Mouse (Mus musculus): Measurements from ENCODE around the gene Adarb1.

Adarb1 gene

DNA sequence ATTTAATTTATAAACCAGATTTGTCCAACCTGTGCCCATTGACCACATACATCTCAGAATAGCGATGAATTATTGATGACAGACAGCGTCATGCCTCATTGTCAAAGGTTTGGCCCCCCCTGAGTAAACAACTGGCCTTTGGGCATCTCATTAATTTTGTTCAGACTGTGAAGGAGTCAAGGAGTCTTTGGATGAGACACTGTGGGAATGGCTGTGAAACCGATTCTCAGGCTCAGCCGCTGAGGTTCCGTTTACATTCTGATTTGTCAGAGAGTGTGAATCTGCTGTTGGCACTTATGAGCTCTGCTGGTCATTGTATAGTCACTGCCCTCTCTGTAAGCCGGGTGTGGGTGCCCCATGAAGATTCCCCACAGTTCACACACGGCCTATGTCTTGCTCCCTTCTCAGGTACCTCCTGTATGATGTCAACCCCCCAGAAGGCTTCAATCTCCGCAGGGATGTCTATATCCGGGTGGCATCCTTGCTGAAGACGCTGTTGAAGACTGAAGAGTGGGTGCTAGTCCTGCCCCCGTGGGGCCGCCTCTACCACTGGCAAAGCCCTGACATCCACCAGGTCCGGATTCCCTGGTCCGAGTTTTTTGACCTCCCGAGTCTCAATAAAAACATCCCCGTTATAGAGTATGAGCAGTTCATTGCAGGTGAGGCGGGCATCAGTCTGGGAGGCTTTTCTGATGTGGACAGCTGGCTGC, 157.7 kb downstream of the Adarb1 start:
- DNase-seq (ENCODE audit: low spot score) = no peak

GRCm38 (mm10) chr10:77258704-77259621, 159.1 kb downstream of the Adarb1 start, which contains the start of gene Pofut2:
Pofut2 (plus strand) TSS chr10:77259218.
- DNase-seq (ENCODE audit: low spot score) = peak; percentile 100

DNA sequence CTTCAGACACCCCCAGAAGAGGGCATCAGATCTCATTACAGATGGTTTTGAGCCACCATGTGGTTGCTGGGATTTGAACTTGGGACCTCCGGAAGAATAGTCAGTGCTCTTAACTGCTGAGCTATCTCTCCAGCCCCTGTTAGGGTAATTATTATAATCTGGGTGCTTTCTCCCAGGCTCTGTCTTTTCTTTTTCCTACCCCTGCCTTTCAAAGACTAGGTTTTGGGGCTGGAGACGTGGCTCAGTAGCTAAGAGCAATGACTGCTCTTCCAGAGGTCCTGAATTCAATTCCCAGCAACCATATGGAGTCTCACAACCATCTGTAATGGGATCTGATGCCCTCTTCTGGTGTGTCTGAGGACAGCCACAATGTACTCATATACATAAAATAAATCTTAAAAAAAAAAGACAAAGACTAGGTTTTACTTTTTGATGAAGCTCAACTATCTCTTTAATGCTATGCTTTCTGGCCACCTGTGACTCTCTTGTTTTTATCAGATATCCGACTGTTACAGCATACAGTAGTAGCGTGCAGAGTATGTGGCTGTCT, 160.0 kb downstream of the Adarb1 start:
- DNase-seq (ENCODE audit: low spot score) = no peak

GRCm38 (mm10) chr10:77255676-77256075, 162.4 kb downstream of the Adarb1 start:
- DNase-seq (ENCODE audit: low spot score) = no peak

DNA sequence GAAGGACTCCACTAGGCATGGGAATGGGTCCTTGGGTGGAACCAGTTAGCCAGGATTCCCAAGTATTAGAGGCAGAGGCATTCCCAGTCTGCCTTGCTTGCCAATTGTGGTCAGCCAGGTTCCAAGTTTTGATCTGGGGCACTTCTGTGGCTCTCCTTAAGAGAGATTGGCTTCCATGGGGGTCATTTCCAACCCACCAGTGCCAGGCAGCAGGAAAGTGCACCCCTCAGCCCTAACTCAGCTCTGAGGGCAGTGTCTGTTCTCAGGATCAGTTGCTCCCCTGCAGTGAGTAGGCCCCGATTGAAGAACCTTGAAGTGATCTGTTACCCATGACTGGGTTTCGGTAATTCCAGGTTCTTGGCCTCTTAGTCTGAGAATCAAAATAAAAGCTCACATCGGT, 162.8 kb downstream of the Adarb1 start:
- no peak for DNase-seq (ENCODE audit: low spot score)

DNA sequence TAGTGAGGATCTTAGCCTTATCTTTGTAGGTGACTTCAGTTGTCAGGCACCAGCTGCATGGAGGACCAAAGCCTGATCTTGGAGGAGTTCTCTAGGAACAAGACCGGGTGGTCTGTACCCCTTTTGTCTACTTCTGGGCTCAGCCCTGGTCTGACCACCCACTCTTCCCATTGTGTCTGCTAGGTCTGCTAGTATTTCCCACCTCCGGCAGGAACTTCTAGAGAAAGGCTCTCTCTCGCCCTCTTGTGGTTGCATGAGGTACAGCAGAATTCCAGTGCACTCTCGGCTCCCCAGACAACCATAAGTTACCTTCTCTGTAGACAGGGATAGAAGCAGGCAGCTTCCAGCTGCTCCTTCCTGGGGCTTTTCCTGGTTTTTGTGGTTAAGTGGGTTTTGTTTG, 165.3 kb downstream of the Adarb1 start:
- DNase-seq (ENCODE audit: low spot score) = peak; percentile 93

- no peak for DNase-seq (ENCODE audit: low spot score)
These were observed 166.1 kb downstream of the Adarb1 start for GRCm38 (mm10) chr10:77251784-77252539.

GRCm38 (mm10) chr10:77251223-77251783, 166.8 kb downstream of the Adarb1 start:
- DNase-seq (ENCODE audit: low spot score) = peak; percentile 36

DNA sequence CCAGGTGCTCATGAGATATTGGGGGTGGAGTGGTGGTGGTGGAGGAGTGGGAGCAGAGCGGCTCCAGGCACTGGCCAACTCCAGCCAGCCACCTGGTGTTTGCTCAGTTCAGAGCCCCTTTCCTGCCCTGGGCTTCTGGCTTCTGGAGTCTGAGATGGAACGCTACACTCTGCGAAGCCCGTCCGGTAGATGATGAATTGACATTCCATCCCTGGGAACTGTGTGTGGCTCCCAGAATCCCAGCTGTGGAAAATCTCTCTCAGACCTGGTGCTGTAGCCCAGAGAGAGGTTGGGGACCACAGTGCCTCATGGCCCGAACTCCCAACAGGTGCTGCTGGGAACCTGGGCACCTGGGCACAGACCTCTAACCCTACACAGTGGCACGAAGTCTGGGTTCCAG, 170.4 kb downstream of the Adarb1 start:
- DNase-seq (ENCODE audit: low spot score) = peak; percentile 36

- no peak for DNase-seq (ENCODE audit: low spot score)
These were observed 171.0 kb downstream of the Adarb1 start for GRCm38 (mm10) chr10:77247048-77247447.

DNA sequence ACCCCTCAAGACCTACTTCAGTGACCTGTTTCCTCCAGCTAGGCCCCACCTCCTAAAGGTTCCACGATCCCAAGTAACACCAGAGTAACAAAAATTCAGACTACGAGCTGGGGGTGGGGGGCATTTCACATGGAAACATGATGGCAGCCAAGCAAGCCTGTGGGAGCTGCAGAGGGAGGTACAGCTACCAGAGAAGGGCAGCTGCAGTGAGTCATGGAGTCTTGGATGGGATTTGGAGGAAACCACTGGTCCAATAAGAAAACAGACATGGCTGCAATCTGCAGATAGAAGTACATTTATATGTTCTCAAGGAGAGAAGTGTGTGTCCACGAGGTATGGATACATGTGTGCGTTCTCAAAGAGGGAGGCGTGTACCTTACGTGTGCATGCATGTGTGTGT, 173.3 kb downstream of the Adarb1 start:
- DNase-seq (ENCODE audit: low spot score) = no peak

DNA sequence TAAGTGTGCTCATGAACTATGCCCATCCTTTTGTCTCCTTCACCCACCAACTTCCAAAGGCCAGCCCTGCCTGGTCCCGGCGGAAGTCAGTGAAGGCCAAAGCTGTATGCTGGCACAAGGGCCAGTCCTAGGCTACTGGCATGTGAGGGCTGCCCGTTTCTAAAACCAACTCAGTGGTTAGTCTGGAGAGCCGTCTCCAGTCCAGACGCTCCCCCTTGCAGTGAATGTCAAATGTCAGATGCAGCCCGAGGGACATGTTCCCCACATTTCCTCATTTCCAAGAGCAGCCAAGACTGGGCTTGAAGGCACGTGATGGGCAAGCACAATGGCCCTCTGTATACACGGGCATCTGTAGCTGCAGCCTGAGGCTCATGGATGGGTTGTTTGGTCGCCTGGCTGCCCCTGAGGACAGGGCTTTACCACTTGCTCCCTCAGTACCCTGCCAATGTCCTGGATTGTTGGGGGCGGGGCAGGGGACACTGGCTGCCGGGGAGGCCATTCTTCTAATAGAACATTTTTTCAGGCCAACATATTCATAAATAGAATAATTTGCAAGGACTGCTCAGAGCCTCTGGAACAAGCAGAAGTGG, 174.4 kb downstream of the Adarb1 start:
- DNase-seq (ENCODE audit: low spot score) = no peak

DNA sequence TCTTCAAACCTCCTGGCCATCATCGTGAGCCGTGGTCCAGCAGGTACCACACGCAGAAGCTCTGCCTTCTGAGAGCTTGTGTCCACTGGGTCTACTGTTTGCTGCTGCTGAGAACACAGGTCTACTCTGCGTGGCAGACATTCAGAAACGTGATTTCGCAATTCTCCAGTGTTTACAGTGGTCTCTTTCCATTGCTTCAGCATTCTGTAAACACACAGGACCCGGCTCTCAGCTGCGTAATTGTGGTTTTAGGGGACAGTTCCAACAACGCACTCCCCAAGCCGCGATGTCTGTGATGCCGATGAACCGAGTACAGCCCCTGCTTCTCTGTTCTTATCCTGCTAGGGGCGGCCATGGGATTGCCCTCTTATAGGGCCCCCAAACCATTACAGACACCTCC, 175.2 kb downstream of the Adarb1 start:
- DNase-seq (ENCODE audit: low spot score) = no peak

- no peak for DNase-seq (ENCODE audit: low spot score)
These were observed 175.7 kb downstream of the Adarb1 start for GRCm38 (mm10) chr10:77242396-77242795.

DNA sequence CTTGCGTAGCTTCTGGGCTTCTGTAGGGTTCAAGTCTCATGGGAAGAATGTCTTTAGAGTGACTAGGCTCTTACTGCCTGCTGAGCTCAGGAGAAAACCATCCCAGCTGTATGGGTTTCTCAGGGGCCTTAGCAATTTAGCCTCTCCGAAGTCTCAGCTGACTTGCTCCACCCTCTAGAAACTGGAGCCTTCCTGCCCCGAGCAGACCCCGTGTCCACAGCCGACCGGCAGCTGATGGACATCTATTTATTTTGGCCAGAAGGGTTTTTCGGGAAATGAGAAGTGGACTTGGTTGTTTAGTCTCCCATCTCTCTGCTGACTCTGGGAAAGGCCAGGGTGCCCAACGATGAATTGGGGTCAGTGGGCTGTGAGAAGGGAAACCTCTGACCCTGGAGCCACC, 177.3 kb downstream of the Adarb1 start:
- DNase-seq (ENCODE audit: low spot score) = no peak
